Mouse (Mus musculus): ENCODE measurements around the gene Anapc15-ps.

The Anapc15-ps gene

GRCm38 (mm10) chr10:95673351-95673750 lies at the start of gene Anapc15-ps:
TSS of gene Anapc15-ps (minus strand) at chr10:95673451.
- in situ Hi-C loops (cut with MboI, MseI) = no loop called here

- in situ Hi-C loops (cut with MboI, MseI) = no loop called here
Measured at GRCm38 (mm10) chr10:95722203-95722611, 49.0 kb upstream of the Anapc15-ps start.

- in situ Hi-C loops (cut with MboI, MseI) = no loop called here
Measured at GRCm38 (mm10) chr10:95720181-95720798, 47.0 kb upstream of the Anapc15-ps start.

GRCm38 (mm10) chr10:95719472-95719871 lies 46.2 kb upstream of the Anapc15-ps start:
- in situ Hi-C loops (cut with MboI, MseI) = no loop called here

GRCm38 (mm10) chr10:95718760-95719159 lies 45.5 kb upstream of the Anapc15-ps start:
- in situ Hi-C loops (cut with MboI, MseI) = no loop called here

GRCm38 (mm10) chr10:95717106-95717680 lies 43.9 kb upstream of the Anapc15-ps start:
- in situ Hi-C loops (cut with MboI, MseI) = no loop called here

- in situ Hi-C loops (cut with MboI, MseI) = no loop called here
Measured at GRCm38 (mm10) chr10:95715687-95716086, 42.4 kb upstream of the Anapc15-ps start.

GRCm38 (mm10) chr10:95712221-95712620 lies 39.0 kb upstream of the Anapc15-ps start:
- in situ Hi-C loops (cut with MboI, MseI) = no loop called here

GRCm38 (mm10) chr10:95709903-95710660 lies 36.8 kb upstream of the Anapc15-ps start:
- in situ Hi-C loops (cut with MboI, MseI) = no loop called here

GRCm38 (mm10) chr10:95709143-95709880 lies 36.1 kb upstream of the Anapc15-ps start:
- in situ Hi-C loops (cut with MboI, MseI) = no loop called here

- in situ Hi-C loops (cut with MboI, MseI) = no loop called here
Measured at GRCm38 (mm10) chr10:95708001-95708400, 34.8 kb upstream of the Anapc15-ps start.

GRCm38 (mm10) chr10:95706867-95707266 lies 33.6 kb upstream of the Anapc15-ps start:
- in situ Hi-C loops (cut with MboI, MseI) = no loop called here

GRCm38 (mm10) chr10:95705747-95706146 lies 32.5 kb upstream of the Anapc15-ps start:
- in situ Hi-C loops (cut with MboI, MseI) = no loop called here

- in situ Hi-C loops (cut with MboI, MseI) = no loop called here
Measured at GRCm38 (mm10) chr10:95704847-95705246, 31.6 kb upstream of the Anapc15-ps start.

- in situ Hi-C loops (cut with MboI, MseI) = no loop called here
Measured at GRCm38 (mm10) chr10:95703730-95704129, 30.5 kb upstream of the Anapc15-ps start.

GRCm38 (mm10) chr10:95700422-95700821 lies 27.2 kb upstream of the Anapc15-ps start:
- in situ Hi-C loops (cut with MboI, MseI) = no loop called here

GRCm38 (mm10) chr10:95698920-95699714 lies 25.9 kb upstream of the Anapc15-ps start:
- in situ Hi-C loops (cut with MboI, MseI) = no loop called here

- in situ Hi-C loops (cut with MboI, MseI) = no loop called here
Measured at GRCm38 (mm10) chr10:95696253-95696641, 23.0 kb upstream of the Anapc15-ps start.

- in situ Hi-C loops (cut with MboI, MseI) = no loop called here
Measured at GRCm38 (mm10) chr10:95695603-95696252, 22.5 kb upstream of the Anapc15-ps start.

GRCm38 (mm10) chr10:95694559-95695251 lies 21.5 kb upstream of the Anapc15-ps start:
- in situ Hi-C loops (cut with MboI, MseI) = no loop called here

Data from regulatory T cell (primary cell).